14 mouse cellular contexts compared by ENCODE assay signal in genomic region chr1:57096740-57097139, GRCm38 (mm10).
A peak's percentile ranks its signal among the peaks of the same experiment; 100 is the strongest.
DNase-seq lines count a peak whose midpoint lies in the region; ATAC-seq lines count a peak whose summit lies in the region.
"Had no signal": no experiment of that assay in that cellular context is flagged by ENCODE, and none has a peak within 500 bp of the region (broad histone marks: within the 10 kb centered on the region; RNA-seq: fewer than 3 reads in every experiment).

No protein-coding gene starts in this region.

- no peak overlapping the region for H3K4me3 ChIP-seq in heart, embryonic 13.5 days
- H3K4me3 ChIP-seq in lung, embryonic 16.5 days (ENCODE audit: low read length): no peak overlapping the region
- H3K4me3 ChIP-seq in stomach, embryonic 16.5 days (replicated peaks; ENCODE audit: low read length): no peak overlapping the region
- H3K4me3 ChIP-seq: heart, embryonic 15.5 days had no signal

- H3K9ac ChIP-seq in heart, embryonic 13.5 days: no peak overlapping the region
- H3K9ac ChIP-seq in lung, embryonic 16.5 days (ENCODE audit: low read length): no peak overlapping the region
- no peak overlapping the region for H3K9ac ChIP-seq in stomach, embryonic 16.5 days (ENCODE audit: low read length)
- H3K9ac ChIP-seq: heart, embryonic 15.5 days had no signal

- no peak for ATAC-seq in heart, embryonic 13.5 days (ENCODE audit: extremely low read depth, insufficient number of reproducible peaks, low FRiP score, low TSS enrichment)
- ATAC-seq in lung, embryonic 16.5 days (ENCODE audit: low read depth): peak; percentile 12; the same call in 1 of the 2 replicates
- ATAC-seq in stomach, embryonic 16.5 days (ENCODE audit: insufficient read depth, low FRiP score): 0 out of 2 replicates have a peak, but pooled peaks have one; percentile 7
- ATAC-seq: lung, postnatal 0 days; Patski had no signal

- H3K9me3 ChIP-seq in heart, embryonic 13.5 days: no peaks in the 10 kb centered on the region
- H3K9me3 ChIP-seq in lung, embryonic 16.5 days (ENCODE audit: control insufficient read depth, low read length): no peaks in the 10 kb centered on the region
- H3K9me3 ChIP-seq in stomach, embryonic 16.5 days (replicated peaks; ENCODE audit: control insufficient read depth, low read length): no peaks in the 10 kb centered on the region
- H3K9me3 ChIP-seq: heart, embryonic 15.5 days had no signal

- WGBS in heart, embryonic 13.5 days: 36% methylated on average over 8 of the region's 8 CpGs
- WGBS in lung, embryonic 16.5 days: 54% methylated on average over 8 of the region's 8 CpGs
- 54% methylated on average over 8 of the region's 8 CpGs for WGBS in stomach, embryonic 16.5 days

- H3K27me3 ChIP-seq in heart, embryonic 13.5 days (replicated peaks): peaks cover 22% of the 10 kb centered on the region
- H3K27me3 ChIP-seq in lung, embryonic 16.5 days (ENCODE audit: control insufficient read depth, insufficient read depth, low read depth, low read length): no peaks in the 10 kb centered on the region
- no peaks in the 10 kb centered on the region for H3K27me3 ChIP-seq in stomach, embryonic 16.5 days (ENCODE audit: control insufficient read depth, insufficient read depth, low read length)
- H3K27me3 ChIP-seq: heart, embryonic 15.5 days had no signal

- peak overlapping the region; percentile 12; the same call in 1 of the 2 replicates for H3K4me2 ChIP-seq in heart, embryonic 13.5 days
- no peak overlapping the region for H3K4me2 ChIP-seq in lung, embryonic 16.5 days (ENCODE audit: low read depth, low read length)
- no peak overlapping the region for H3K4me2 ChIP-seq in stomach, embryonic 16.5 days (ENCODE audit: low read depth, low read length)
- H3K4me2 ChIP-seq: heart, embryonic 15.5 days; midbrain, embryonic 11.5 days had no signal

- peaks cover 16% of the 10 kb centered on the region for H3K4me1 ChIP-seq in heart, embryonic 13.5 days
- no peaks in the 10 kb centered on the region for H3K4me1 ChIP-seq in lung, embryonic 16.5 days (replicated peaks; ENCODE audit: control insufficient read depth, insufficient read depth, low read length)
- no peaks in the 10 kb centered on the region for H3K4me1 ChIP-seq in stomach, embryonic 16.5 days (ENCODE audit: control insufficient read depth, insufficient read depth, low read length)

- DNase-seq in heart, adult 9 months (ENCODE audit: low spot score in 2 of 2): no peak
- DNase-seq in lung, adult 18-20 months: no peak
- DNase-seq in forelimb bud, embryonic 11.5 days (ENCODE audit: low read depth, low spot score): peak; percentile 76
- no peak for DNase-seq in spleen, postnatal 4 days (ENCODE audit: low spot score in 2 of 2)
- no peak for DNase-seq in right cerebral cortex, postnatal 4 days
- DNase-seq: adrenal gland, postnatal 10 days; kidney, postnatal 14 days had no signal

- H3K36me3 ChIP-seq in heart, embryonic 13.5 days: no peaks in the 10 kb centered on the region
- H3K36me3 ChIP-seq in lung, embryonic 16.5 days (ENCODE audit: control insufficient read depth, insufficient read depth, low read length): no peaks in the 10 kb centered on the region
- no peaks in the 10 kb centered on the region for H3K36me3 ChIP-seq in stomach, embryonic 16.5 days (ENCODE audit: control insufficient read depth, insufficient read depth, low read length)
- H3K36me3 ChIP-seq: heart, embryonic 15.5 days had no signal

- no peak overlapping the region for H3K27ac ChIP-seq in heart, embryonic 13.5 days (replicated peaks)
- no peak overlapping the region for H3K27ac ChIP-seq in lung, embryonic 16.5 days (ENCODE audit: low read length)
- H3K27ac ChIP-seq in stomach, embryonic 16.5 days (ENCODE audit: low read length): no peak overlapping the region
- H3K27ac ChIP-seq: heart, embryonic 15.5 days had no signal
